Mouse (Mus musculus) urinary bladder, adult 2 months (tissue): ENCODE results near the gene Tert. TPM values are rescaled to one million over a fixed set of nuclear protein-coding genes. Genes with fewer than 3 reads are reported as not detected.
A peak's percentile ranks its signal among the peaks of the same experiment; 100 is the strongest.

Experiments
- DNase-seq: peaks from one replicate; pipeline ENCODE4 v3.0.0; 2022; ENCODE audit warnings: low spot score
- polyA plus RNA-seq: library from polyadenylated mRNA; depleted of rRNA; stranded (reverse); fragments of >200 nt; gene quantifications from 2 replicates; pipeline ENCODE4 v1.2.3, GENCODE M21; 2012; rRNA removed

The Tert gene
- polyA plus RNA-seq, 1 experiment: 4.5 TPM

DNA sequence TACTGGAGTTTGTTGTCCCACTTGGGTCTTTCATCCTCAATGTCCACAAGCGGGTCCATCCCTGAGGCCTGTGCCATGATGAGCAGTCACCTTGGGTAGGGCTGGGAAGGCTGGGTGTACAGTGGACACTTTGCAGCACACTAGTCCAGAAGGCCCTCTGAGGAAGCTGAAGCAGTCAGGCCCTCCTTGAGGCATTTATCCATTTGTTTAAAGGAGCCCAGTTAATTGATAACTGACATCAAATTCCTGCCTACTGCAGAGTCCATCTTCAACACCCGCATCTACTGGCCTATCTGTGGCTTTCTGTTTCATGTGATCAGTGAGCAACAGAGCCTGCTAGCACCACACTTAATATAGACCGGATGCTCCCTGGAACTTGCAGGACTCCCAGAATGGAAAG lies 51.1 kb downstream of the Tert start, which contains the start of gene Slc6a18:
TSS of gene Slc6a18 (minus strand) at position 171 of the 400 bp plus-strand sequence.
- DNase-seq: no peak

DNA sequence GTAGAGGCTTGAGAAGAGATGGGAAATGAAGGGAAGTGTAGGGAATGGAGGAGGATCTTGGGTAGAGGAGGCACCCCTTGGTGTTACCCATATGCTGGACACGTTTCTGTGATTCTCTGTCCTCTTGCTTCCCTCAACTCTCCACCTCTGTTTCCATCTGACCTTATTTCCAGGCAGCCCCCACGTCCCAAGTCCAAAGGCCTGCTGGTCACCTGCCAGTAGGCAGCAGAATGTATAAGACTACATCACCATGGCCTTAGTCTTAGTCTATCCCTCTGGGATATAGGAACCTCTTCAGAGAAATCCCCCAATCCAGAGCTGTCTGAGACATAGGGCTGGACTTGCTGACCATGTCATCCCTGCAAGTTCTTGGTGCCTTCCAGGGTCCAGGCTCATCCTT lies 52.6 kb downstream of the Tert start:
- no peak for DNase-seq

DNA sequence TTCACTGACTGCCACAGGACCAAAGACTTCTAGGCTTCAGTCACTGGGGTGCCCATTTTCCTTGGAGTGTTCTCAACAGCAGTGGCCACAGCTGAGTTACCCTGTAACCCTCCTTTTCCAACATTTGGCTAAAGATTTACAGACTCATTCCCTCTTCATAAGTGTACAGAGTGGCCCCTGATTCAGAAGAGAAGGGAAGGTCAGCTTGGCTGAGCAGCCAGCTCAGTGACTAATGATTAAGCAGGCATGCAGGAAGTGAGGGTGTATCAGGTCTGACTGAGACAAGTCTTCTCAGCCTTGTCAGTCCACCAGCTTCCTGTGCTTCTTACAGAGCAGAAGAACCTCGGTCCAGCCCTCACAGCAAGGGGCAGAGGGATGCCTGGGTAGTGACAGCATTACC lies 53.7 kb downstream of the Tert start:
- DNase-seq: no peak

DNA sequence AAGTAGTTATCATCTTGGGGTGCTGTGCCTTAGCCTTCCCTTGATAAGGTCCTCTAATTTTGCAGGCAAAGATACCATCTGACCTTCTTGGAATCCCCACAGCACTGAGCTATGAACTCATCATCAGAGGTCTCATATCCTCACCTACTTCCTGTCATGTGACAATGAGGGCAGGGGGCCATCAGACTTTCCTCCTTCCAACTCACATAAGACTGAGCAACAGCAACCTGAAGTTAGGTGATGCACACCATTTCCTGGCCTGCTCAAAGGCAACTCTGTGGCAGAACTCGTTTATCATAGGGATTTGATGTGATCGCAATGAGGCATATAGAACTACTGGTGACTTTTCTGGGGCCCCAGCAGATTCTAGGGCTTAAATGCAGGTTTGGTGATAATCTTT lies 55.5 kb downstream of the Tert start:
- no peak for DNase-seq

DNA sequence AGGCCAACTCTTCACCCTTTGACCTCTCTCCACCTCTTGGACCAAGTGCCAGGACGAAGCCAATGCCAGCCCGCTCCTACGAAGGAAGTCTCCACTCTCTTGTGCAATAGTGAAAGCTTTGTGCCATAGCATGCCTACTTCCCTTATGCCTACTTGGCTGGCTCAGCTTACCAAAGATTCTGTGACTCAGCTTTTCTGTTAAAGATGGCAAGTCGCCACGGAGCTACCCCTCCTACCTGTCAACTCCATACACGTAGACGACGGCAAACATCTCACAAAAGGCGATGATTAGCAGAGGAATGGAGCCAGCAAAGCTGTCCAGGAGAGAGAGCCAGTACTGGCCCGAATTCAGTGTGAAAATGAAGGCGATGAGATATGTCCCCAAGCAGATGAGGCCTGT lies 57.0 kb downstream of the Tert start:
- DNase-seq: no peak

DNA sequence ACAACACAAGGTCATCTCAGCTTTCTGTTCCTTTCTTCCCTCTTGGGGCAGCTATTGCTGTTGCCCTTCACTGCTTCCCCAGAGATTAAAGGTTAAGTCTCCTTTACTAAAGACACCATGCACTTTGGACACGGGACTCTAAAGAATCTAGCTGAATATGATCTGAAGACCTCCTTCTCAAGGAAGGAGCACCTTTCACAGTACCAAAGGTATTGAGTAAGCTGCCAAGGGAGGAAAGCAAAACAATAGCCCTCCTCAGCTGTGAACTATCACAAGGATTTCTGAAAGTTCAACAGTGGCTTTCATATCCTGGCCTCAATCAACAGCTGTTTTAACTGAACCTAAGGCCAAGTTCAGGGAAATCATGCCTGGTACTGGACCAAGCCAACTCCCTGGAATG lies 57.7 kb downstream of the Tert start:
- no peak for DNase-seq

DNA sequence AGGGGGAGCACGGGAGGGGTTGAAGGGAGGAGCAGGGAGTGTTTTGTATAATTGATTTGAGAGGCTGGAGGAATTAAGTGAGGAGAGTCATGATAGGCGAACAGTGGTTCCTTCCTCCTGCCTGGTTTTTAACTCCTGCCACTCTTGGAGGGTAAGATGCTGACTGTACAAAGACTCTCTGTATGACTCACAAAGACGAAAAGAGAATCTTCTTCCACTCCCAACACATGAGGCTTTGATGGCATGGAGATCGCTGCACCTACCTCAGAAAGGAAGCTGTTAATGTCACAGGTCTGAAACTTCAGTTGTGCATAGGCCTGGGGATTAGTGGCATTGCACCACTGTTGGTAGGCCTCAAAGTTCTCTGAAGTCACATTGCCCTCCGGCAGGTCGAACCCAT lies 58.8 kb downstream of the Tert start:
- no peak for DNase-seq

DNA sequence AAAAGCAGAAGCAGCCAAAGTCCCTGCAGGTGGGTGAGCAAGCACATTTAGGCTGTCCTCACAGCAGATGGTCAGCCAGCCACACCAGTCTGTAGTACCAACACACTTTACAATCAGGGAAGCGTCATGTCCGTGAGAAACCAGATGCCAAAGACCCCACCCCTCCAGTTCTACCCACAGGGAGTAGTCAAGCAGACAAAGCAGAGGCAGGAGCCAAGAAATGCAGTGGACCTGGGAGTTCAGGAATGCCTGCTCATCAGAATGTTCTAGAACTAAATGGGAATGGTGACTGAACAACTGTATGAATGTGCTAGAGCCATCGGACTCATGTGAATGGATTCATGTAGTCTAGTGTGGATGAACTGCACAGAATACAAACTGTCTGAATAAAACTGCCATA lies 60.9 kb downstream of the Tert start:
- no peak for DNase-seq

DNA sequence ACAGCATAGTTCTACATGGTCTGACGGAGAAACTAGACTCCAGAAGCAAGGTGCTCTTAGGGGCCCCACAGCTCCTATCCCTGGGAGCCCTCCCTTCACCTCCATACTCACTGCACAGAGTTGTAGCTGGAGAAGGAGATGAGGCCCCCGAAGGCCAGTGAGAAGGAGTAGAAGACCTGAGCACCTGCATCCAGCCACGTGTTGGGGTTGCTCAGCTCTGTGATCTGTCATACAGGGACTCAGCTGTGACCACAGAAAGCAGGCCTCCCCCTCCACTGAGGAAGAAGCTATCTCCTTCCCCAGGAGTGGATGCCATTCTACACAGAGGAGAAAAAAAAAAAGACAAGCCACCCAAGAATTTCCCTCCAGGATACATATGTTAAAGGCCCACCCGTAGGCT lies 62.2 kb downstream of the Tert start:
- DNase-seq: no peak

DNA sequence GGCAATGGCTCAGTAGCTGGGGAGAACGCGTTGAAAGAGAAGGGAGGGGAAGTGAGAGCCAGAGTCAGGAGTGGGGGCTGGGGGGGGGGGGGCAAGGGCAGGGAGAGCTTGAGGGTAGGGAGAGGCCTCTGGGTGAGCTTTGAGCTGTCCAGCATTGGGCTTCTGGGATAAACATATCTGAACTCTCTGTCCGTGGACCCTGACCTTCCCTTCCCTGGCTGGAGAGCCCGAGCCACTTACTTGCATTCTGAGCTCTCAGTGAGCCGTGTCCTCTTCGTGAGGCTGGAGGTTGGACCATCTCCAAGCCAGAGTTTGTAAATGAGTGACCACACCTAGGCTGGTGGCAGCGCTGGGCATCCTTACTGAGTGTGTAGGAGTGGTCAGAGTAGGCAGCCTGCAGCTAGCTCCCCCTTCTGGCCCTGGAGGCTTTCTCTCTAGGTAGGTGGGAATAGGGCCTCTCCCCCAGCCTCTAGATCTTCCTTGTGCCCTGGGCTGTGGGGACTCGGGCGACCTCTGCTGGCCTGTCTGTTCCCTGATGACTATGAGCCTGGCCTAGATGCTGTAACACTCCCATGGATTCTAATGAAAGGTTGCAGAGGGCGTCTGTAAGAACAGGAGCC lies 65.6 kb downstream of the Tert start:
- peak; percentile 33 for DNase-seq

DNA sequence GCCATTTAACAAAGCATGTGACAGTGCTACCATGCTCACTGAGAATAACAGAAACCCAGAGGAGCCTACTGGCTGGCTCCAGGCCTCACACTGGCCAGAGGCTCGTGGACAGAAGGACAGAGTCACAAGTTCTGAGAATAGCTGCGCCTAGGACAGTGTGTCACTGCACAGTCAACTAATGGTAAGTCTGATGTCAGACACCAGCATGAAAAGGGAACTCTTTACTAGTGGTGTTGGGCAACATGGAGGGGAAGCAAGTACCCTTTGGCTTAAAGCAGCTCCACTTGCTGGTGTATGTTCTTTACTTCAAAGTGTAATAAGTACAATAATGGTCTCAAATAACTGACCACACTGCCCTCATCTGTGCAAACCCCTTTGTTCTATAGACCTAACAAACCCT lies 66.6 kb downstream of the Tert start:
- DNase-seq: no peak

DNA sequence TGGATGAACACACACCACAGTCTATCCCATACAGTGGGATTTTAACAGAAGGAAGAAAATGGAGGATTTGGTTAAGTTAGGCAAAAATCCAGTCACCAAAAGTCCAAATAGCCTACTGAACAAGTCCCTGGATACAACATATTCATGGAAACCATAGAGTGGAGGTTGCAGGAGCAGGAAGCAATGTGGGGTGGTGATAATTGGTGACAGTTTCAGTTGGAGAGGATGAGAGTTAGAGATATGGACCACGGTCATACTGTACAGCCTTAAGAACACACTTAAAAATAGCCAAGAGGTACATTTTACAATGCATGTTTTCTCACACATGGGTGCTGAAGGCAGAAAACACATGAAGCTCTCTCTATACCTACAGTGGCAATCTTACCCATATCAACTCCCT lies 68.3 kb downstream of the Tert start:
- no peak for DNase-seq

DNA sequence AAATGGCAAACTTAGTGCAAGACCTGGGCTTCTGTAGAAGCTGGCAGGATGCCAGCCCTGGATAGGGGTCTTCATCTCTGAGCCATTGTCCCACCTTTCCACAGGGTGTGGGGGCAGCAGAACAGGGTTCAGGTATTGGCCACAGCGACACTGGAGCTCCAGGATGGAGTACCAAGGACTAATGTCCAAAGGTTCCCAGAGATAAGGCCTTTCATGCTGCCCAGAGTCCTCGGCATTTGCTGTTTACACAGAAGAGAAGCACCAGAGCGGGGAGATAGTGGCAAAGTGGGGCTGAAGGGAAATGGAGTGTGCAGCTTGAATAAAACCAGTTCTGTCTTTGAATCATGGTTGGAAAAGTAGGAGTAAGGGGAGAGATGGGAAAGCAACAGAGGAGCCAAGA lies 69.8 kb downstream of the Tert start:
- DNase-seq: no peak

Other genes with a start within 250 kb of the Tert start
- gene Lpcat1, start 159.7 kb upstream of the Tert start, polyA plus RNA-seq: 15.2 and 17.2 TPM in 2 replicates
- gene Slc6a3, start 90.2 kb upstream of the Tert start, polyA plus RNA-seq: 0.03 and 0.04 TPM in 2 replicates
- gene Clptm1l, start 22.9 kb upstream of the Tert start, polyA plus RNA-seq: 134 and 160 TPM in 2 replicates
- 0.68 and 1.0 TPM in 2 replicates for gene Slc6a18, start 51.1 kb downstream of the Tert start, polyA plus RNA-seq
- 0.07 and 0.12 TPM in 2 replicates for gene Slc6a19, start 78.0 kb downstream of the Tert start, polyA plus RNA-seq
- 105 and 110 TPM in 2 replicates for gene Slc12a7, start 106.2 kb downstream of the Tert start, polyA plus RNA-seq
- gene Nkd2, start 220.7 kb downstream of the Tert start, polyA plus RNA-seq: 64.0 and 74.8 TPM in 2 replicates